Mouse (Mus musculus) embryonic facial prominence, embryonic 14.5 days (tissue): Measurements from ENCODE around the gene Samd10. TPM values are rescaled to one million over a fixed set of nuclear protein-coding genes. Genes with fewer than 3 reads are reported as not detected.

Source experiments
- ATAC-seq: fragments of 200-750 bp; cut with Nextera tagmentation; 2 replicates; pipeline ENCODE4 v1.8.0; 2017; ENCODE audit warnings: low read depth, moderate number of reproducible peaks, moderate TSS enrichment
- DNase-seq: peaks from one replicate; pipeline ENCODE4 v3.0.0-alpha.2; 2015; ENCODE audit warnings: low spot score
- H3K27ac ChIP-seq: fragments of 300-500 bp; sonication (generic); replicated peaks from 2 replicates; pipeline ENCODE4 v1.5.1; 2014; ENCODE audit warnings: low read depth, mild to moderate bottlenecking, low read length, moderate library complexity
- H3K27me3 ChIP-seq: fragments of 300-500 bp; sonication (generic); replicated peaks from 2 replicates; pipeline ENCODE4 v1.6.1; 2014; ENCODE audit warnings: low read length; ENCODE audit not compliant: control insufficient read depth, insufficient read depth
- H3K36me3 ChIP-seq: fragments of 300-500 bp; sonication (generic); 2 replicates; pipeline ENCODE4 v1.6.1; 2014; ENCODE audit warnings: low read length, mixed read lengths; ENCODE audit not compliant: control insufficient read depth, insufficient read depth
- H3K4me1 ChIP-seq: fragments of 300-500 bp; sonication (generic); 2 replicates; pipeline ENCODE4 v1.6.1; 2014; ENCODE audit warnings: antibody characterized with exemption, low read length; ENCODE audit not compliant: control insufficient read depth, insufficient read depth
- H3K4me2 ChIP-seq: fragments of 300-500 bp; sonication (generic); 2 replicates; pipeline ENCODE4 v1.6.1; 2014; ENCODE audit warnings: low read depth, mild to moderate bottlenecking, low read length, moderate library complexity, mixed read lengths
- H3K4me3 ChIP-seq: fragments of 300-500 bp; sonication (generic); 2 replicates; pipeline ENCODE4 v1.5.1; 2014; ENCODE audit warnings: low read depth, mild to moderate bottlenecking, low read length
- H3K9ac ChIP-seq: fragments of 300-500 bp; sonication (generic); 2 replicates; pipeline ENCODE4 v1.6.1; 2014; ENCODE audit warnings: low read depth, mild to moderate bottlenecking, low read length, moderate library complexity, mixed read lengths
- H3K9me3 ChIP-seq: fragments of 300-500 bp; sonication (generic); 2 replicates; pipeline ENCODE4 v1.6.1; 2016; ENCODE audit warnings: low read length; ENCODE audit not compliant: control insufficient read depth
- WGBS: fragments of 180-500 bp; shearing (Covaris S2); extraction: QIAGEN DNeasy Blood & Tissue Kit; methylation state at CpG from one replicate; pipeline ENCODE4 v1.1.7; 2014; 5-methylcytosine and 5-hydroxymethylcytosine counted together
- polyA plus RNA-seq: library from polyadenylated mRNA; unstranded; fragments of >200 nt; fragmentation: Nextera tagmentation; extraction: Ambion mirVana; gene quantifications from 2 replicates; pipeline ENCODE4 v1.2.1, GENCODE M21; 2014

The Samd10 gene
- polyA plus RNA-seq, 1 experiment from 2014 or later = 13.1 TPM

- Histone ChIP-seq H3K36me3 (peaks cover 31% of the 10 kb centered on the region), H3K9ac (peak overlapping the region; percentile 89), H3K4me2 (peak overlapping the region; percentile 94), H3K4me3 (peak overlapping the region; percentile 81), H3K4me1 (peaks cover 10% of the 10 kb centered on the region), H3K27ac (peak overlapping the region; percentile 91), H3K27me3 (no peaks in the 10 kb centered on the region), H3K9me3 (no peaks in the 10 kb centered on the region)
- under 1% methylated on average over 43 of the region's 49 CpGs for WGBS
- peak; percentile 87 for ATAC-seq
- DNase-seq = peak; percentile 89
These were observed 17.5 kb downstream of the Samd10 start for GRCm38 (mm10) chr2:181581402-181582120.

- peak overlapping the region; percentile 91 for H3K27ac ChIP-seq
- 0% methylated on average over 11 of the region's 11 CpGs for whole genome bisulfite sequencing
- peaks cover 26% of the 10 kb centered on the region for H3K36me3 ChIP-seq
- H3K9ac ChIP-seq = peak overlapping the region; percentile 89
- peak overlapping the region; percentile 94 for H3K4me2 ChIP-seq
- peak; percentile 84 for ATAC-seq
- peaks cover 10% of the 10 kb centered on the region for H3K4me1 ChIP-seq
- peak overlapping the region; percentile 81 for H3K4me3 ChIP-seq
- H3K9me3 ChIP-seq = no peaks in the 10 kb centered on the region
- H3K27me3 ChIP-seq = no peaks in the 10 kb centered on the region
- peak; percentile 94 for DNase-seq
These were observed 18.0 kb downstream of the Samd10 start for GRCm38 (mm10) chr2:181581016-181581401.

- 66% methylated on average over 5 of the region's 5 CpGs for WGBS
- Histone ChIP-seq H3K27ac (no peak overlapping the region; the same call in 1 of the 2 replicates), H3K4me3 (peak overlapping the region; percentile 81), H3K36me3 (peaks cover 18% of the 10 kb centered on the region), H3K9ac (peak overlapping the region; percentile 89), H3K9me3 (no peaks in the 10 kb centered on the region), H3K27me3 (no peaks in the 10 kb centered on the region), H3K4me1 (peaks cover 10% of the 10 kb centered on the region), H3K4me2 (peak overlapping the region; percentile 94)
- DNase-seq (no peak), ATAC-seq (no peak)
These were observed 18.8 kb downstream of the Samd10 start for GRCm38 (mm10) chr2:181580131-181580772.

- Histone ChIP-seq H3K4me1 (peaks cover 10% of the 10 kb centered on the region), H3K27me3 (no peaks in the 10 kb centered on the region), H3K9me3 (no peaks in the 10 kb centered on the region), H3K36me3 (peaks cover 13% of the 10 kb centered on the region), H3K27ac (no peak overlapping the region), H3K9ac (no peak overlapping the region; the same call in 1 of the 2 replicates), H3K4me2 (no peak overlapping the region), H3K4me3 (no peak overlapping the region)
- DNase-seq (no peak), ATAC-seq (no peak)
- 92% methylated on average over 1 of the region's 1 CpGs for WGBS
These were observed 19.3 kb downstream of the Samd10 start for GRCm38 (mm10) chr2:181579681-181580080.

- peak overlapping the region; percentile 40; the same call in 1 of the 2 replicates for H3K9ac ChIP-seq
- no peak for ATAC-seq
- peaks cover 6% of the 10 kb centered on the region for H3K36me3 ChIP-seq
- H3K4me1 ChIP-seq = peaks cover 10% of the 10 kb centered on the region
- H3K4me3 ChIP-seq = no peak overlapping the region
- H3K27ac ChIP-seq = no peak overlapping the region
- no peaks in the 10 kb centered on the region for H3K9me3 ChIP-seq
- DNase-seq = peak; percentile 13
- 43% methylated on average over 5 of the region's 5 CpGs for WGBS
- H3K4me2 ChIP-seq = no peak overlapping the region
- no peaks in the 10 kb centered on the region for H3K27me3 ChIP-seq
These were observed 20.0 kb downstream of the Samd10 start for GRCm38 (mm10) chr2:181578790-181579618.

GRCm38 (mm10) chr2:181577981-181578581 is 20.9 kb downstream of the Samd10 start:
- no peaks in the 10 kb centered on the region for H3K27me3 ChIP-seq
- H3K4me1 ChIP-seq = peaks cover 10% of the 10 kb centered on the region
- H3K9me3 ChIP-seq = no peaks in the 10 kb centered on the region
- H3K36me3 ChIP-seq = peaks cover 8% of the 10 kb centered on the region
- no peak overlapping the region for H3K4me2 ChIP-seq
- H3K4me3 ChIP-seq = no peak overlapping the region
- 82% methylated on average over 7 of the region's 7 CpGs for WGBS
- no peak overlapping the region for H3K27ac ChIP-seq
- no peak overlapping the region for H3K9ac ChIP-seq
- ATAC-seq (no peak), DNase-seq (no peak)

GRCm38 (mm10) chr2:181577126-181577525 is 21.9 kb downstream of the Samd10 start:
- Histone ChIP-seq H3K9me3 (no peaks in the 10 kb centered on the region), H3K4me2 (no peak overlapping the region), H3K4me1 (peaks cover 10% of the 10 kb centered on the region), H3K36me3 (peaks cover 15% of the 10 kb centered on the region; the same call in 1 of the 2 replicates), H3K9ac (no peak overlapping the region), H3K27me3 (no peaks in the 10 kb centered on the region), H3K4me3 (no peak overlapping the region), H3K27ac (no peak overlapping the region)
- ATAC-seq = no peak
- no peak for DNase-seq
- WGBS = 70% methylated on average over 2 of the region's 2 CpGs

- peaks cover 10% of the 10 kb centered on the region for H3K4me1 ChIP-seq
- ATAC-seq = no peak
- 85% methylated on average over 2 of the region's 2 CpGs for WGBS
- no peaks in the 10 kb centered on the region for H3K9me3 ChIP-seq
- H3K27ac ChIP-seq = no peak overlapping the region
- H3K4me2 ChIP-seq = no peak overlapping the region
- peaks cover 15% of the 10 kb centered on the region; the same call in 1 of the 2 replicates for H3K36me3 ChIP-seq
- H3K4me3 ChIP-seq = no peak overlapping the region
- H3K27me3 ChIP-seq = no peaks in the 10 kb centered on the region
- DNase-seq = no peak
- H3K9ac ChIP-seq = no peak overlapping the region
These were observed 22.4 kb downstream of the Samd10 start for GRCm38 (mm10) chr2:181576613-181577012.
